Mouse (Mus musculus): Measurements from ENCODE around the gene Tcf12.
A peak's percentile ranks its signal among the peaks of the same experiment; 100 is the strongest.

Tcf12 gene

DNA sequence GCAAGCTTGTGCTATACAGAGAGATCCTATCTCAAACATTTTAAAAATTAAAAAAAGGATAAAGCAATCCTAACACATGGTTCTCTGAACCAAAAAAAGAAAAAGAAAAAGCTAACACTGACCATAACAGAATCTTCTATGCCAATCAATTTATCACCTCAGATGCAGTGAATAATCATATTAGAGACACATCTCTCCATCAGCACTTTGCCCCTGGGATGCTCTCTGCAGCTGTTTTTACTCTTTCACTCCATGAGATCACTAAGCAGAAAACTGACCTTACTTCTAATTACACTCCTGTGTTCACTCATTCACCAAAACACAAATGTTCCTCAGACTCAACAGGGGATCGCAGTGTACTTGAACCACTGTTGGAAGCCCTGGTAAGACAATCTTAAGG is 128.8 kb downstream of the Tcf12 start:
- no peak for DNase-seq (ENCODE audit: low spot score in 2 of 2)

DNA sequence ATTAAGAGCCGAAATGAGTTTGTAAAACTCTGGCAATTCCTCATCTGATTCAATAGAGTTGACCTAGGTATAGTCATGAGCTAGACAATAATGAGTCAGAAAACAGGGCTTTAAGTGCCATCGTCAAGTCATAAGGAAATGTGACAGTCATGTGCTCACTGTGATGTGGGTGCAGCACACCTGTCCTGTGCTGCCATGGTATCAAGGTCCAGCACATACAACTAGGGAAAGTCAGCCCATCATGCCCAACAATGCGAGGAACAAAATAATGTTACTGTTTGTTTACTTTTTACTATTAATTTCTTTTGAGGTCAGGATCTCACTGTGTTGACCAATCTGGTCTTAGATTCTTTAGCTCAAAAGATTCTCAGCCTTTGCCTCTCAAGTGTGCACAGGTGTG is 130.6 kb downstream of the Tcf12 start:
- no peak for DNase-seq (ENCODE audit: low spot score in 2 of 2)

DNA sequence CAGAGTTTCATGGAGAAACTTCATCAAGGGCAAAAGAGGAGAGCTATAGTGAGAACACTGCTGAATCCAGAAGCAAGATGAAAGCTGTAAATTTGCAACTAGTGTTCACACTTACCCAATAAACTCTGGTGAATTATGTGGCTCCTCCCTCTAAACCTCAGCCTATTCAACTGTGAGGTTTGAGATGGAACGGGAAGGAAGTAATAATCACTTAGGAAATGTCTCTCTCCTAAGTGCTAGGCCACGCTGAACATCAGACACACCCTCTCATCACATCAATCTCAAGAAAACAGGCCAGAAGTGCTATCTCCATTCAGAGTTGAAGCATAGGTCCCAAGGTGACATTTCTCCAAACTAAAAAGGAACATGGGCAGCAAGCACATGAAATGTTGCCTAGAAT is 131.1 kb downstream of the Tcf12 start:
- no peak for DNase-seq (ENCODE audit: low spot score in 2 of 2)

DNA sequence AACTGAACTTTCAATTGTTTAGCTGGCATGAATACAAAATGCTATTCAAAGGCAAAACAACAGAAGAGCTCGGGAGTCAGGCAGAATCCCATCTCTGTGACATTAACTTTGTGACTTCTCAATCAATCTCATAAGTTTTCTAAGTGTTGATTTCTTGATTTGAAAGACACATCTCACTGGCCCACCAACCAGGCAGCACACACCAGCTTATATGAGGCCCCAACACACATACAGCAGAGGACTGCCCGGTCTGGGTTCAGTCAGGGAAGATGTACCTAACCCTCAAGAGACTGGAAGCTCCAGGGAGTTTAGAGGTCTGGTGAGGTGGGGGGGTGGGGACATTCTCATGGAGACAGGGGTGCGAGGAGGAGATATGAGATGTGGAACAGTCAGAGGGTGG is 132.8 kb downstream of the Tcf12 start:
- no peak for DNase-seq (ENCODE audit: low spot score in 2 of 2)

DNA sequence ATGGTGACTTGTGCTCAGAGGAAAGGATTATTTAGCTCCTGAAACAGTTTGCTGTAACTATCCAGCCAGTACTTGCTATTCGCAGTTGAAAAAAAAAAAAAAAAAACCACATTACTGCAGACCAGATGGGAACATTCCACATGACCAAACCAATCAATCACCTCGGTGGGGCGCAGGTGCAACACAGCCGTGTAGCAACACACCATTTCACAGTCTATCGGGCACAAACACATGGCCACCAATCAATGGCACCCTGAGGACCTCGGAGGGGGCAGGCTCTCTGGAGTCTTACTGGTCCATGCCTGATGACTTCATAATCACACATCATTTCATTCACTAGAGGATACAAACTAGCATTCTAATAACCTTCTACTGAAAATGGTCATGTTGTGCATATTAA is 135.6 kb downstream of the Tcf12 start:
- peak; percentile 25 to 64 for DNase-seq (ENCODE audit: low spot score in 2 of 2)

DNA sequence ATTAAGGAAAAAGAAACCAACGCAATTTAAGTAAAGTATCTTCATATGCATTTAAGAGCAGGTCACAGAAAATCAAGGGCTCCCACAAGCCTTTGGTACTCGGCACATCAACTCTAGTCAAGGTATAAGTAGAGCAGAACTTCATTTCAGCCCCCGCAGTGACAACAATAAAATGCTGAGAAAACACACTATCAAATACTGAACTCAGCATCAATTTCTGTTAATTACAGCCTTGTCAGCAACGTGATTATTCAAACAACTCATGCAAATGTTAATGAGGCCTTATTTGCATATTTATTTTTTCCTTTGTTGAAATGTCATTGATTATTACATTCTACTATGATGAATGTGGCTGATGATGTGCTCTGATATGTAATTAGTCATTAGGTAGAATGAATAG is 136.5 kb downstream of the Tcf12 start:
- no peak for DNase-seq (ENCODE audit: low spot score in 2 of 2)

DNA sequence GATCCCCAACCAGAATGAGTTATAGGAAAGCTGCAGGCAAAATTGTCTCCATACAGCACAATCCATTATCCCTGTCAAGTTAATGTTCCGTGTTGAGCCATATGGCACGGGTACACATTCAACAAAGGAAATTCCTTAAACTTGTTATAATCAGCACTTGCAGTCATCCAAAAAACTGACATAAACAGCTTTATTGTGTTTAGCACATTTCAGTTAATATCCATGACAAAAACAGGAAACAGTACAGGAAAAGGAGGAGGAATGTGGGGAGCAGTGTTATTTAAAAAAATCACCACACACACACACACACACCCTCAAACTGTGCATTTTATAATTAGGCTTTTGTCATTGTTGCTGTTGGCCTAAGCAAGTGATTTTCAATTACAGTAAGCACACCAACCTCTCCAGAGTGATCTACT is 137.1 kb downstream of the Tcf12 start:
- DNase-seq (ENCODE audit: low spot score in 2 of 2) = no peak

DNA sequence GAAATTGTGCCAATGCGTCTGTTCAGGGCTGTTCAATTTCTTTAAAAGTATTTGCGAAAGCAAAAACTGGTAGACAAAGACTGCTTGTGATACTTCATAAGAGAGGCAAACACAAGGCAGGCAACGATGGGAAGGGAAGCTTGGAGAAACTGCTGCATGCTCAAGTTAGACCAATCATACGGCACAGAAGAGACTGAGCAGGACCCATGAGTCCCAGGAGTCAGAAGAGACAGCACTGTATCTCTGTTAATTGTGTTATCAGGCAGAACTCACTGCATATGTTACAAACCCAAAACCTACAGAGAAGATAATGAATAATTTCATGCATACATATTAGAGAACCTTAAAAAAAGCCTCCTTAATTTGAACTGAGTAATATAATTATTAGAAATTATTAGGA is 147.6 kb downstream of the Tcf12 start:
- no peak for DNase-seq (ENCODE audit: low spot score in 2 of 2)

DNA sequence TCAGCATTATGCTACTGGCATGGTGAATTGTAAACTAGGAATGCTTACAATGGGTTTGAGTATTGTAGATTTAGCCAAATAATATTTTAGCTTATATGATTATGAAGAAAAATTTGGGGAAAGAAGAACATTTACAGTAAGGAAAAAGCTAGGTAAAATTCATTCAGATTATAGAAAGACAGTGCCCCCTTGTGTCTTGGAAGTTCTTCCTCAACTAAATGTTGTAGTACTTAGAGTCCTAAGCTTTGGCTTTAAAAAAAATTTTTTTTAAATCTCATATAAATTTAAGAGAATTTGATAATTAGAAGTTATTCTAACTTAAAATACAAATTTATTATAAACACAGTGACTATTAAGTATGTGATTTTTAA is 151.7 kb downstream of the Tcf12 start:
- no peak for DNase-seq (ENCODE audit: low spot score in 2 of 2)

DNA sequence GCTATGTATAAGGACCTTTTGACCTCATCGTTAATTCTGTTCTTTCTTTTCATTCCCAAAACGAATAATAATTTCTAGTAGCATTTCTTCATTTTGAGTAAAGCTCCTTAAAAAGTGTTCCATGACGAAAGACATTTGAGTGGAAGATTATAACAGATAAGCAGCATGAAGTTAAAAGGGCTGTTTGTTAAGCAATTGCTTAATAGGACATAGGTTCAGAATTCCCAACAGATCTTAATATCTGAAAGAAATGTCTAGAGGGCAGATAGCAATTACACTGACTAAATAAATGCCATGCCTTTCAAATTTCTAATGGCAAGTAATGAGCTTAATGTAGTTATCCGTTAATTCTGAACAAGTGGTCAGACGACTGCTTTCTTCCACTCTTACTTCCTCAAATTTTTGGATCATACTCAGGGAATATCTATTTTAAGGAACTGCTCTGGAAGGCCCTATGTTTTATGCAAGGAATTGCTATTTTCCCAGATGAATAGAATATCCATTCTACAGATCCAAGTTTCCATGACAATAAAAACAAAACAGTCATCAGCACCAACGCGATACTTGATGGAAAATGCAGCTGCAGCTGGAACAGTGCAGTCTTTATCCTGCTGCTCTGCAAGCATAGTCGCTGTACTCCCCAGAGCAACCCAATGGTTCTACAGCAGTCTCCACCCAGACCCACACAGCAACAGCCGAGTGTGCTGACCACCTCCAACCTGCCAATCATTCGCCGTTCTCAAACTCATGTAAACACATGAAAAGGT is 152.2 kb downstream of the Tcf12 start:
- DNase-seq (ENCODE audit: low spot score in 2 of 2) = no peak

DNA sequence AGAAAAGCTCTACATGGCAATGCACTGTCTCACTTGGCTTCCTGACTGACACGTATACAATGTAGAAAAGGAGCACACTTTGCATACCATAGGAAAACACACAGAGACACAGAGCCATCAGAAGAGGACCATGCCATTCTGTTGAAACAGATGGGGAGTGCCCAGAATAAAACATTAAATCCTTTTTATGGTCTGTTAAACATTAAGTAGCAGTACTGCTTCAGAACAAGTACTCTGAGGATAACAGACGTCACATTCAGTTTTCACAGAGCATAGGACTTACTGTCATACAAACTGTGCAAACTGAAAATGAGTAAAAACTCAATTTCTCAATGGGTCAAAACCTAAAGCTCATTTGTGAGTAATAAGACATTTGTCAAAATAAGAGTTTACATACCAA is 158.5 kb downstream of the Tcf12 start:
- no peak for DNase-seq (ENCODE audit: low spot score in 2 of 2)

DNA sequence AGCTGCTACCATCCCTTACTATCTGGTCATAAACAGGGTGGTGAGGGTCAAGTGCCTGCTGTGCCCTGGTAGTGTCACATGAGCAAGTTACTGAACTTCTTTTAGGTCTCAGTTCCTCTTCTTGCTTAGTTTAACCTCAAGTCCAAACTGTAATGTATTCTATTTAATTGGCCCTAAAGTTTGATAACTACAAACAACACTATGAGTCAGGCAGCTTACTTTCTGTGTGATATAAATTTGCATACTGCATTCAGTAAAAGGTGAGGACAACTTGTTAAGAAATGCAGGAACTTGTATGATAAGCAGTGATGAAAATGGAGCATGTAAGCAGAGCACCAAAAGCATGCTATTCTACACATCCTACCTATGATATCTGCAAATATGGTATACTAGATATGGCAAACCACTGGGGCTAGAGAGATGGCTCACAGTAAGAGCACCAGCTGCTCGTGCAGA is 159.0 kb downstream of the Tcf12 start:
- DNase-seq (ENCODE audit: low spot score in 2 of 2) = no peak

DNA sequence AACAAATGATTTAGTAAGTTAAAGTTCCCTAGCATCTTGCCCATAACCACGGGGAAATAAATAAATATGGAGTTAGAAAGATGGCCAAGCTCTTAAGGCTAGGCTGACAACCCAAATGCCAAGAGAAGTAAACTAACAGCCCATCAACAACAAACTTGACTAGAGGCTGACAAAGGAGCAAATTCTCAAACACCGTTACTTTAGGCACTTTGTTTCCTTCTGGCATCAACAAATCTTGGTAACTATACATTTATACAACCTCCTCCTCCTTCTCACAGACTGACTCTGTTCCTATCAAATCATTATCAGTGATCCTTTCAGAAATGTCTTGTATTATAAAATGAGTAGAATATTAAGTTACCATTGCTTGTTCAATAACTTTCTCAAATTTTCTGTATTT is 159.7 kb downstream of the Tcf12 start:
- no peak for DNase-seq (ENCODE audit: low spot score in 2 of 2)

DNA sequence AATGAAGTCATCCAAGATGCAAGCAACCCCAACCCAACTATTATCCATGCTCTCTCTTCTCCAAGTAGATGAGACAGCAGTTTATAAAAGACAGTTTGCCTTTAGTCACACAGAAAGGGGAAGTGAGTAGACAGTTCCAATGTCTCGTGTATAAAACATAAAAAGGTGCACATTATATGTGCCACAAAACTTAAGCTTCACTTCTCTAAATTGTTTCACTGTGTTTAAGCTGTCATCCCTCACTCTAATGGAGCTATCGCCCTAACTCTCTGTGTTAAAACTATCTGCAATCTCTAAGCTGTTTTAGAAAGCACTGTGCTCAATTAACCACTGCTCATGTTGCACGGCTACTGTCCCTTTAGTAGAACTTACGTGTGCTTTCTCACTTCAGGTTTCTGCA is 160.3 kb downstream of the Tcf12 start:
- DNase-seq (ENCODE audit: low spot score in 2 of 2) = no peak

DNA sequence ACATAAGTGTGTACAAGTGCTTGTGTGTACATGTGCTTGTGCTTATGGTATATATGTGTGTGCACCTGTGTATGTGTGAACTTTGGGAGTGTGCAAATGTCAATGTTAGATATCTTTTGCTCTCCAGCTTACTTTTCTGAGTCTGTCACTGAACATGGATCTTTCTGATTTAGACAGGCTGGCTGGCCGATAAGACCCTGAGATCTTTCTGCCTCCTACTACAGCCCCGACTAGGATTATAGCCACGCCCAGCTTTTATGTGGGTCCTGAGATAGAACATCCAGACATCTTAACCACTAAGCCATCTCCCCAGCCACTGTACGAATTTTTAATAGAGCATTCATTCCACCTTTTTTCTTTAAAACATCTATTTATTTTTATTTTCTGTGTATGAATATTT is 166.9 kb downstream of the Tcf12 start:
- no peak for DNase-seq (ENCODE audit: low spot score in 2 of 2)

DNA sequence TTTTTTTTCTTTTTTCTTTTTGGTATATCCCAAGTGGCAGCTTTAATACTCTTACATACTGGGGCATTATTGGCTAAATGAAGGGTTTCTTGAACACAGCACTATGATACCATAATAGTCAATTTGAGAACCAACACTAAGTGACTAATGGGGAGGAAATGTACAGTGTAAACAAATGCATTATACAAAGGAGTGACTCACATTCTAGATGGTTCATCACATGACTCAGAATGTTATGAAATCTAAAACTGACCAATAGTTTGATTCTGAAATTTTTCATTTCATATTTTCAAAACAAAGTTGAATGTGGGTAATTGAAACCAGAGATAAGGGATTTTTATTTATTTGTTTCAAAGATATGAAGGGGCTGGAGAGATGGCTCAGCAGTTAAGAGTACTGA is 169.2 kb downstream of the Tcf12 start:
- no peak for DNase-seq (ENCODE audit: low spot score in 2 of 2)

DNA sequence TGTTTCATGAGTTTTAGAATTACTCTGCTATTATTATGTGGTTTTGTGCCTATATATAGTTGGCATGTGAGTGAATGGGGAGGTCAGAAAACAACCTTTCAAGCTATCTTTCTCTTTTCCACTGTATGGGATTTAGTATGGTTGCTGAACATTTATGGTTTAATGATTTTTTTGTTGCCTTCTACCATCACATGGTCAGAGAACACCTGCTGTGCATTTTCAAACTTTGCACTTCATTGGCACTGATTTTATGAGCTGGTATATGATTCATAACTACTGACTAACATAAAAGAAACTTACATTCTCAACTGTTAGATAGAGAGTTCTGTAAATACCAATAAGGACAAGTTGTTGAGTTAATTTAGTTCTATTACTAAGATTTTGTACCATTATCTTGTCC is 171.7 kb downstream of the Tcf12 start:
- no peak for DNase-seq (ENCODE audit: low spot score in 2 of 2)

DNA sequence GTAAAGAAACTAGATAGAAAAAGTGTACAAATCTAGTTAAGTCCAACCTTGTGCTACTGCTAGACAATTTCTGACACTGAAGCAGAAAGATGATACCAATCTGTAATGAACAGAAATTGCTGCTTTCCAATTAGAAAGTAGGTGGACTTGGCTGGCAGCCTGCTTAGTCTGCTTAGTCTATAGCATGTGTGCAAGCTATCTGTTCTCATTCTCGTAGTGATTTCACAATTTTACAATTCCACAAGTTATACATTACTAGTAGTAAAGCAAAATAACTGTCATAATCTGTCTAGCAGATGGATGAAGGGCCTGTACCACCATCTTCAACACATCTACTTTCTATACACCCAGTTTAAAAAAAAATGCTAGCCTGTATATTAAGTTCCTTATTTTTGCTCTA is 175.5 kb downstream of the Tcf12 start:
- DNase-seq (ENCODE audit: low spot score in 2 of 2) = no peak

DNA sequence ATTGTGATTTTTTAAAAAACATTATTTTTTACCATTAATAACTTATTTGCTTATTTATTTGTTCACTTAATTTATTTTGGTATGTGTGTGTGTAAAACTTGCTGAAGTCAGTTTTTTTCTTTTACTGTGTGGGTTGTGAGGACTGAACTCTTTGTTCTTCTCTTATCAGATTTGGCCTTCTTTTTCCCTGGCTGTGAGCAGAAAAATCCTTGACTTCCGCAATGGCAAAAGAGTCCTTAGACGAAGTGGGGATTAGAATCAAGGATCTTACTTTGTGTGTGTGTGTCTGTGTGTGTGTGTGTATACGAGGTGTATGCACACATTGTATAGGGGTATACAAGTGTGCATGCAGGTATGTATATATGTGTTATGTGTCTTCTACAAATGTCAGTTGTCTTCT is 176.8 kb downstream of the Tcf12 start:
- no peak for DNase-seq (ENCODE audit: low spot score in 2 of 2)

DNA sequence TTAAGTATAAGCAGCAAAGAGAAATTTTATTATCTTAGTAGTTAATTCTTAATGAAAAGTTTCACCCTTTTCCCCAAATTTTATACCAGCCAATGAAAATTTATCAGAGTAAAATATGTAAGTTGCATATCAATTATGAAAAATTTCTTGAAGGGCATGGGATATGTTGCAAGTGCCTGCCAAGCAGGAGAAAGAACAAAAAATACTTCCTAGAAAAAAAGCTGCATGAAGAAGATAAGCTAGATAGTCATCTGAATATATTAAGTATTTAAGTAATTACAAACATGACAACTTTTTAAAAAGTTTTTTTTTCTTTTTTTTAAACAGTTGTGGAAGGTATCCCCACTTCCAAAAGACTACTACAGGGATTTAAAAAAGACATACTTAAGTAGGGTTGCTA is 179.7 kb downstream of the Tcf12 start:
- no peak for DNase-seq (ENCODE audit: low spot score in 2 of 2)

DNA sequence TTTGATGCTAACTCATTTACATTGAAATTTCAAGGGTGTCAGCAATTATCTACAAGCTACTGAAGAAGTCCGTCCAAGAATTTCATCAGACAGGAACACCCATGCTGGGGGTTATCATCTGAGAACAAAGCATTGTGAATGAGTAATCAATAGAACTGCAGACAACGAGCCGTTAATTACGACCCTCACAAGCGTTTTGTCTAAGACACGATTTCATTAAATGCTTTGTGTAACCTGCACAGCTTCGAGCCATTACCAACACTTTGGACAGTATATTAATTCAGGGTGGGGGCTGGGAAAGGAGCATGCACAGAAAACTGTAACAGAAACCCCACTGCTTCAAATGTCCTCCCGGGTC is 180.3 kb downstream of the Tcf12 start:
- DNase-seq (ENCODE audit: low spot score in 2 of 2) = no peak

DNA sequence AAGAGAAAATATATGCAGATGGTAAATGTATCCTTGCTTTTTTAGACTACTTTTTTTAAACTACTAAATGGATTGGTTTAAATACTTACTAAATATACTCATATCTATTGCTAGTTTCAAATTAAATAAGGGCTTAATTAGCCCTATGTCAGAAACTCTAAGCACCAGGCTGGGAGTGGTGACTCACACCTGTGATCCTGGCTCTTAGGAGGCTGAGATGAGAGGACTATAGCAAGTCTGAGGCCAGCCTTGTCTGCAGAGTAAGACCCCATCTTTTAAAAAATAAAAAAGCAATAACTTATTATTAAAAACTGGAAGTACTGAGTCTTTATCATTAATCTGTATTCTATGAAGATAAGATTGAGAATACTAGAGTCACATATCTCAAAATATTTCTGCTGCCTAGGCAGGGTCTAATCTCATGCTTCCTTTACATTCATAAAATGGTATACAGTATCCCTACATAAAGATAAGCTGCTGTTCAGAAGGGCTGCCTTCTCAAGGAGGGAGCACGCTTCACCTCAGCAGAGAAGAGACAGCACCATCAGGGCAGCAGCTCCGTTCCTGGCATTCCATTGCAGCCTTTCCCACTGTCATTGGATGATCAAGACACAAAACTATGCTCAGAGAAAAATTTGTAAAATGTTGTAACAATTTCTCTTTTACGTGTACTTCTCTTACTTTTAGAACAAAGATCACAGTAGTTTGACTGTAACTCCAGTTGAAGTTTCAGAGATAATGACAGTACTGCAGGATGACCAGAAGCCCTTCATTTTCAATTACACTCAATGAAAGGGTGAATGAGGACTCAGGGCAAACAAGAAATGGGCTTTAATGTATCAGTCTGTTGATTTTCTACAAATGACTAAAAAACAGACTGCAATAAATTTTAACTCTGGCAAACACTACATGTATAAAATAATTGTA is 181.0 kb downstream of the Tcf12 start:
- no peak for DNase-seq (ENCODE audit: low spot score in 2 of 2)

DNA sequence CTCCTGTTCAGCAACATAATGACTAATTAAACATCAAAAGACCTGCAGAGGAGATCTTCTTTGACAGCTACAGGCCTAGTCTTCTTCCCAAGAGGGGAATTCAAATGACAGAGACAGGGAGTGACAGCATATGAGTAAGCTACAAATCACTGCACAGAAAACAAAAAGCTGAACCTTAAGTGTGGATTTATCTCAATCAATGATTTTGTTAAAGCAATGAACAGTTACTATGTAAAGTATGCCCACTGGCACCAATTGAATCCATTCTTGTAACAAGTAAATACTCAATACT is 195.1 kb downstream of the Tcf12 start:
- no peak for DNase-seq (ENCODE audit: low spot score in 2 of 2)
